Mouse (Mus musculus): Measurements from ENCODE around the gene Uox.

GRCm38 (mm10) chr3:146653692-146654091 is 83.5 kb downstream of the Uox start:
- TF ChIP-seq CTCF (IDR thresholded peaks at IDR 0.05; ENCODE audit: low read depth, low read length) = no peak
- no peak for TF ChIP-seq POLR2A (IDR thresholded peaks at IDR 0.05; ENCODE audit: extremely low read depth, insufficient read depth, low read length)
